Mouse (Mus musculus) fibroblast of lung, adult 2 months (primary cell): ENCODE measurements around the gene Dennd2d.

Experiments used
- DNase-seq: peaks from one replicate; pipeline ENCODE4 v3.0.0-alpha.2; 2011; ENCODE audit warnings: low read depth

The Dennd2d gene

DNA sequence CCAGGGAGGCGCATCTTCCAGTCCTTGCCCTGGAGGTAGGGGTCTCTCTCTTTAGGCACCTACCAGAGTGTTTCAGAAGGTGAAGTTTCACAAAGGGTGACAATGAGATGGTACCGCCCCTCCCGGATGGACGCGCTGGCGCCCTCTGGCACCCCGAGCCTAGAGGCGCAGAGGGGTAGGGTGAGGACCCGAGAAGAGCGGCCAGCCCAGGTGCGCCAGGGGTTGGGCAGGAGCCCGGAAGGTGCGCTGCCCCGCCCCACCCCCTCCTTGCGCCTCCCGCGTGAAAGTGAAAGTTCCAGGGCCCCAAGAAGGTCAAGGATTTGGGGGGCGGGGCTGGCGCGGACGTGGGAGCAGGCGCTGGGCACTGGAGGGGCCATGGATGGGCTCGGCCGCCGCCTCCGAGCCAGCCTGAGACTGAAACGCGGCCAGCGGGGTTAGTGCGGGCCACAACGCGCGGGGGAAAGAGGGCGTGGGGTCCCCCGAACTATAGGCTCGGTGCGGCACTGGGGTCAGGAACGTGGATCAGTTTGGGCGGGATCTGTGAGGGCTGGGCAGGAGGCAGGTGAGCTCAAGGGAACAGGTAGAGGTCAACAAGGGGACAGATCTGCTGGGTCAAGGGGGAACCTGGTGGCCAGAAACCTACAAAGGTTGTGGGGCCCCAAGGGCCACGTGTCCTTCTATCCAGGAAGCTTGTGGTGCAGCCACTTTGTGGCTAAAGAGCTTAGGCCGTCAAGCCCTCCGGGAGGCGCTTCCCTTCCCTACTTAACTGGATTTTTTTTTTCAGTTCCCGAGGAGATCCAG is at the start of gene Dennd2d:
Dennd2d (plus strand) TSS at position 125 of the 801 bp plus-strand sequence.
- no peak for DNase-seq

DNA sequence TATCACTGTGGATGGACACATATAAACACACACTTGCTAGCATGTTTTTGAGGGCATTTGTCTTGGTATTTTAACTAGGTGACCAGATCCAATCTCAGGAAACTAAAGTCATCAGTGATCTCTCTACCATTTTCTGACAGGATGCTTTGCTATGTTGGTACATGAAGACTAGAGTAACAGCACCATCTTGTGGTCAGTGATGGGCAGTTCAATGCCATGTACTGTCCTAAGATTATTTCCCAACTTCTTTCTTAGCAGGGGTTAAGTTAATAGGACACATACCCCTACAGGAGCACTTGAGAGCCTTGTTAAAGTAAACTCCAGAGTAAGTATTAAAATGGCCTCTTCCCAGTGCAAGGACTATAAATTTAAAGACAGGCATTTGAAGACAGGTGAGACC is 33.6 kb upstream of the Dennd2d start:
- DNase-seq, result peak; percentile 17

DNA sequence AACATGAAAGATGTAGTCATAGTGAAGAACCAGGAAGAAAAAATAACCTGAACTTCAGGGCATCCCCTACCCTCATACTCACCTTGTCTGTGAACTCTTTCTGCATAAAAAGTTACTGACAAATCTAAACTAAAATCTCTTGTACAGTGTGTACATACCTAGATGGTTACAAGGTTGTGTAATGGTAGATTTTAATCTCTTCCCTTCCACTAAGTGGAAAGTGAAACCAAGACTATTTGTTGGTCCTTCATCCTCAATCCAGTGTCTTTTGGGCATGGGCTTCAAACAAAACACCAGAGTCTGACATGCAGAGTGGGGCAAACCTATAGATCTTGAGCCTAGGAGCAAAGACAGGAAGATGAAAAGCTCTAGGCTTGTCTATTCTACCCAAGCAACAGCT is 33.2 kb upstream of the Dennd2d start:
- no peak for DNase-seq

DNA sequence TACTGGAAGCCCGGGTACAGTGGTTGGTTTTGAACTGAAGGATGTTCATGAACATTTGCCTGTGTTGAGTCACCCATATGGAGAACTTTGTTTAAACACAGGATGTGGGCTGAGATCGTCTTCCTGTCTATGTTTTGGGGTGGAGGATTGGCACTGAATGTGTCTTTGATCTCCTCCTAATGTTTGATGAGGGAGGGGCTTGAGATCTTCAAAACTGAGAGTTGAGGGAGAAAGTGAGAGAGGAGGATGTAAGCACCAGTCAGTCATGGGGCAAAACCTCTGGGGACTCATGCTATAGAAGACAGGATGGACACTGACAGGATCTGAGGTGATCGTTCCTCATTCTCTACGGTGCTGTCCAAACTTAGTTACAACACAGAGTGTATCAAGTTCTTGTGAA is 32.6 kb upstream of the Dennd2d start:
- DNase-seq, result no peak

DNA sequence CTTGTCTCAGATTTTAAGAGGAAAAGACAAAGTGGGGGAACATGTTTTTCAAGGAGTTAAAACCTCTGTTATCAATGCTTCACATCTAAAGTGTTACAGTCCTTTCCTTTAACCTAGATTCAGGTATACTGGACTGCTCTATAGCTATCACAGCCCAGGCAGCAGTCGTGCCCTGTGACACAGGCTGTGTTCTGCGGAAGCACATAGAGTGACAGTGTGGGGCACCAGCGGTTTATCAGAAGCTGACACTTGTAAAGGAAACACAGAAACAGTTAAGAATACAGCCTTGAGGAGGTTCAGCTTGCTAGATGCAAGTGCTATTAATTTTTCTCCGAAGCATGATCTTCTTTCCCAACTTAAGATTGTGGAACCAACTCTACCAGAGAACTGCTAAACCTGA is 29.6 kb upstream of the Dennd2d start:
- no peak for DNase-seq

DNA sequence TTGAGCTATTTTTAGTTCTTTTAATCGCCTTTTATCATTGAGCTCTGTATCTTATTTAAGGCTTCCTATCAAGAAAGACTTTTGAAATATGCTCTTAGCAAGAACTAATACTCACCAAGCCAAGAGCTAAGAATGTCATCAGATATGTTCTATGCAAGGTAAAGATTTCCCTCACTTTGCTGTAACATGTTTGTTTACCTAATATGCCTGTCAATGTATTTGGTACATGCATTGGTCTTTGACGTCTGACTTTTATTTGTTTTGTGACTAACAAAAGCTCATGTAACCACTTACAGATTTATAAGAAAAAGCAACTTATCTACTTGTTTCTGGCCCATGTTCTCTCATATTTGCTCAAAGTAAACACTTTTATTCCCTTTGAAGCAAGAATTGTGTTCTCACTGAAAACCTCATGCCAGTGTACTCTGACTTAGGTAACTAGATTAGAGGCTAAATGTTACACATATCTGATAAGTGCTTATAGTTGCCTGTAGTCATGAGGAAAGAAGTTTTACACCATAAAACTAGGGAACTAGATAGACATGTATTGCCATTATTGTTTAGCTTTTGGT is 24.8 kb upstream of the Dennd2d start:
- DNase-seq, result no peak

DNA sequence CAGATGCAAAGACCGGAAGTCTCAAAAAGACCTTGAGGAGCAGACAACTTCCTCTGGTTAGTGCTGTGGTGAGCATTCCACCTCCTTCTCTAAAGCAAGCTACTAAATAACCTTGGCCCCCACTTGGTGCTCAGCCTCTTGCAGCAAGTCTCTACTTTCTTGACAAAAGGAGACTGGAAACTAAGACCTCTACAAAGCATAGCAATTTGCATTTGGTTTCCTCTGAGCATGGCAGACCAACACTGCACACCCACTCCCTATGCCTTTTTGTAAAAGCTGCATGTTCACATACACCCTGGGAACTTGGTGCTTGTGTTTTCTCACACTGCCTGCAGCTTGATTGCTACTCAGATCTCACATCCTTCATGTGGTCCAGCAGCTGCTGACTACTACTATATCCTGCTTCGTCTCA is 20.1 kb upstream of the Dennd2d start:
- DNase-seq, result no peak

DNA sequence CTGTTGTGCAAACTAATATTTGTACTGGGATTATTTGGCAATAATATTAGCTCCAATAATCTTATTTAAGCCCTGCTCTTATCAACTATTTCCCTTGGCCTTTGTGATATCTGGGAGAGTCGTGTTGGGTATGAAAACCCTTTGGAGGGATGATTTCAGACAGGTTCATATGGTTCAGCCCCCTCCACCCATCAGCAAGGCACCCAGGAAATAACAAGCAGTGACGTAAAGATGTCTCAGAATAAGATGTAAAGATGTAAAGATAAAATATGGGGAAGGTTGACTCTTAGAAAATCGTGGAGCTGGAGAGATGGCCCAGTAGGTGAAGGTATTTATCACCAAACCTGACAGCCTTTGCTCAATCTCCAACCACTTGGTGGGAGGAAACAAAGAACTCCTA is 19.7 kb upstream of the Dennd2d start:
- no peak for DNase-seq

DNA sequence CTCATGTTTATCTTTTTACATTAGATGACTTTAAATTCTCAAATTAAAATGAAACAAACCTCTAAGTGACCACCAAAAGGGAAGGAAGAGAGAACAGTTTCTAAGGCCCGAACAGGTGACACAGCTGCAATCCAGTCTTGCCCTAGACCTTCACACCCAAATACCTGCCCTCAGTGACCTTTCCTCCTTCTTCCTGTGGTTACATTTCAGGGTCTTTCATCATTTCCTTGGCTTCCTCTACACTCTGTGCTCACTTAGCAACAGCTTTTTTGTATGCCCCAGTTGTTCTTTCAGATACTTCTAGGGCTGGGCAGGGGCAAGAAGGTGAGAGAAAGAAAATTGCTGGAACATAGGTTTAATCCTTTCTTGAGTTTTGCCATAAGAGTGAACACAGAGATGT is 17.5 kb upstream of the Dennd2d start:
- DNase-seq, result no peak

DNA sequence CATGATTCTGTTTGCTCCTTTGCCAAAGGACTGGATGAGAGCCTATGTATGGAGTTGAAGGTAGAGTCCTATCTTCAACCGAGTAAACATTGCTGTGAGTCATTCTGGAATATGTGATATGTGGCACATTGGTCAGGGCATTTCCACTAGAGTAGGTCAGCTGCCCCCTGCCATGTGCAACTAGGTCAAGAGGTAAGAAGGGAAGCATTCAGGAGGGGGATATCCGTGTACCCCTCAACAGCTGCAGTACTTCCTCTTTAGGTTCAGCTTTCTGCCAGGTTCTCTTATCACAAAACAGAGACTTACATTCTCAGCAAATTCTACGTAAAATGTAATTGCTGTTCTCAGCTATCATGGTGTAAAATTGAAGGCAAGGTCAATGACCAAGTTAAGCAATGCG is 8.0 kb upstream of the Dennd2d start:
- no peak for DNase-seq

DNA sequence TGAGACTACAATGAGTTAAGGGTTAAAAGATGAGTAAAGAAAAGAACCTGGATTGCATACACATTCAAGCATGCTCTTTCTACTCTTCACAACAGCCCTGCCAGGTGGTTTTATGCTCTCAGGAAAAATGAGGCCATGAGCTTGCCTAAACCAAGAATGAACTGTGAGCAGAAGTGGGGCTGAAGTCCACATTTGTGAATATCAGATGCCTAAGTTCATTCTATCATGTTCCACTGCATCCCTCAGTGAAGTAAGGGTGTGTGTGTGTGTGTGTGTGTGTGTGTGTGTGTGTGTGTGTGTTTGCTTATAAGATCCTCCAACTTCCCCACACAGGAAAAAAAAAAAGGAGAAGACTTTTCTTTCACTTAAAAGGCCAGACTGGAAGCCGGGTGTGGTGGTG is 5.3 kb upstream of the Dennd2d start:
- DNase-seq, result no peak

DNA sequence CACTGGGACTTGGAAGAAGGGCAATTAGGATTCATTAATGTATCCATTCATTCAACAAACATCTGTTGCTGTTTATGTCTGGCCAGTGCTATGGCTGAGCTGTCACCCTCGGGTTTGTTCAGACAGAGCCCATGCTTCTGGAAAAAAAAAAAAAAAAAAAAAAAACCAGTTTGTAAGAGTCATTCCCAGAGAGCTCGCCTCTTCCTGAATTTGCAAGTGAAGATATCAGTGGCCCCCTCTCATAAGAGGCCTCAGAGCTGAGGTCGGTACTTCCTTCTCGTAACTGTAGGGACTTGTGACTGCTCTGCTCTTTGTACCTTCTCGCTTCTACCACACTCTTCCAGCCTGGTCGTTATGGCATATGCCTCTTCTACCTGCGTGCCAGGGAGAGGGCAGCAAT is 1.1 kb downstream of the Dennd2d start:
- no peak for DNase-seq

DNA sequence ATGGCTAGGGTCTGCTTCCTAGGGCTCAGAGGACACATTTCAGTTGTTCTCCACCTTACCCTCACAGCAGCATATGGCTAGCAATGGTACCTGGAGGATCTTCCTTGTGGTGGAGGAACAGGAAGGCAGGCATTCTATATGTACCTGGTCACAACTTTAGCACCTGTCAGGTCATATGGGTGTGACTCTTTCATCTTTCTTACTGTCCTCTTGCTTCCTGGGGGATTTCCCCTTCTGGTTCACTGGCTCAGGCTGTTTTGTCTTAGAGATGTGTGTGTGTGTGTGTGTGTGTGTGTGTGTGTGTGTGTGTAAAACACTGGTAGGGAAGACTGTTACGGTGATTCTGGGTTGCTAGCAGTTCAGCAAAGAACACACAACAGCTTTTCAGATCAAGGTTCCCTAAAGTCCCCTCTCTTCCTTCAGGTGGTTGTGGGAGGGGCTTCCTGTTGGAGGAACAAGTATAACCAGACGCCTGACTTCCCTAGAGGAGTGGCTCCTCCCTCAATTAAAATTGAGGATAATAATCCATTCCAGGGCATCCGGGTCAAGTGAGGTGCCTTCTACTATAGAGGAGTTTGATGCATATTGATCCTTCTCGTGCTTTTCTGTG is 1.7 kb downstream of the Dennd2d start:
- DNase-seq, result no peak

DNA sequence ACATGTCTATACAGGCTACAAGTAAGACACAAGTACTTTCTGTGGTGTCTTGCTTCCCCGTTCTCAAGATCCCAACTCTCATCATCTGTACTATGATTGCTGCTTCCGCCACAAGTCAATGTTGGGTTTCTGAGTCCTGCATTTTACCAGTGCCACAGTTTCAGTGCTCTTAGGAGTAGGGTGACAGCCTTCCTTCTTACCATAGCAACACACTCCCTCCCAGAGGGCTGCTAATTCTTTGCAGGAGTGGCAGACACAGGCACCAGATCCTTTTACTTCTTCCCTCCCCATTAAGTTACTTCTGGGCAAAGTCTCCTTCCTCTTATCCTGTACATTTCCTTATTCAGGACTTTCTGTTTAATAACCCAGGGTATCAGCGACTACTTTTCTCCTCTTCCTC is 2.7 kb downstream of the Dennd2d start:
- no peak for DNase-seq

DNA sequence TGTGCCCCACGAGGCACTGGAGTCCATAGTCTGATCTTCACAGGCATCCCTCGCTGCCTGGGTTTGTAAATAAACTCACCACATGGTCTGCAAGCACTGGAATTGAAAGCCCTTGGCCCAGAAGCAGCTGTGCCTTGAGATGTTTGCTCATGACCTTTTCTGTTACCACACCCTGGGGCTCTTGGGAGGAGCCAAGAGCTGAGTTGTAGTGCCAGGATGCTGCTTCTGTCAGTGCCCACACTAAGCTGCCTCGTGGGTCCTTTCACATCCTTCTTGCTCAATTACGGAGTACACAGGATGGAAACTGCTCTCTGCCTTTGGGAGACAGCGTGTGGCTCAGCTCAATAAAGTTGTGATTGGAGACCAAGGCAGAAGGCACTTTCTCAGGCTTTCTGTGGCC is 3.6 kb downstream of the Dennd2d start:
- no peak for DNase-seq

DNA sequence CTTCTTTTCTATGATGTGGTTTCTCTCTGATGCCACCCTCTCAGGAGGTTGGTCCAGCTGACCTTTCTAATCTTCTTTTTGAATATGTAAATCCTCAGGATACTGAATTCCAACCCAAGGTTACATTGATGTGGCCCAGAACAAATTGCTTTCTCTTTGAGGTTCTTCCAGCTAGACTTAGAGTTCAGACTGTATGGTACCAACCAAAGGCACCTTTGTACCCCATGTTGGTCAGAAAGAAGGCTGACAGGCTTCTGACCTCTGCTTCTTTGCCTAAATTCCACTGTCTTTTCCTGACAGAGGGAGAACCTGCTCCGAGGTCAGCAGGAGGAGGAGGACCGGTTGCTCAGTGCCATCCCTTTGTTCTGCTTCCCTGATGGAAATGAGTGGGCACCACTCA is 5.3 kb downstream of the Dennd2d start:
- no peak for DNase-seq

DNA sequence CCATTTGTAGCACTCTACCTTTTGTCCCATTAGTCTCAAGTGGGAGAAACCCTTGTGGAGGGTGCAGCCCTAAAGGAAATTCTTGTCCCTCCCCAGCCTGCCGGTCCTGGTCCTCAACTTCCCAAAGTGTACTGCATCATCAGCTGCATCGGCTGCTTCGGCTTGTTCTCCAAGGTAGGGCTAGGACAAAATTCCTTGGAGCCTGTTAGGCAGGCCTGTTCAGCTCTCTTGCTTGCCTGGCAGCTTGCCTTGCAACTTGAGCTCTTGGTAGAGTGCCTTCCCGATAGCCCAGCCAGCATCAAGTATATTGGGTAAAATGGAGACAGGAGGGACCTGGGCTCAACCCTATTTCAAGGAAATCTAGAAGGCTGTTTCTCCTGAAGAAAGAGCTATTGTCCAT is 8.0 kb downstream of the Dennd2d start:
- DNase-seq, result no peak

DNA sequence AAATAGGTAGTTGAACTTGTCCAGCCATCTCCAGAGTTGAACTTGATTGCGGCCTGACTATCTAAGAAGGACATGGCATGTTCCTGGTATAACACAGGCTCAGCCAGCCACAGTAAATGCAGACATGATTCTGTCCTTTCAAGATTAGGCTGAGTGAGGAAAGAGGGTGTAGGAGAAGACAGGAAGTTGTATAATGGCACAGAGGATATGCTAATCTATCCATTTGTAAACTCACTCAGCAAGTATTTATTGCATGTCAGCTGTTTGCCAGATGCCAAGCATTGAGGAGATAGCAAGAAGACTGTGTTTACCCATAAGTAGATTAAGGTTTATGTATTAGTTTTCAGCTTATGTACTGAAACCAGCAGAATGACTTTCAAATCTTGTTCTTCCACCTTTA is 10.5 kb downstream of the Dennd2d start:
- DNase-seq, result no peak

DNA sequence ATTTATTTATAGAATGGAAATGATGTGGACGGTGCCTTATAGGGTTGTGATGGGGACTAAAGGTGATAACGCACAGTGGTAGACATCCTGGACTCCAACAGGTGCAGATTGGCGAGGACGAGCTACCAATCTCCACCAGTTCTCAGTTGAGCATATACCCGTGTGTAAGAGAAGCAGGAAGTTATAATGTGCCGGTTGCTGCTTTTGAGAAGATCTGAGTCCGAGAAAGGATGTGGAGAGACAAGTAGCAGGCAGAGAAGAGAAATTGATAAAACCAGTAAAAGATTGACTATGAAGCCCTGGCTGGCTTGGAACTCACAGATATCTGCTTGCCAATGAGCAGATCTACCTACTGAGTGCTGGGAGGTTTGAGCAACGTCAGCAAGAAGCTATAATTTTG is 11.0 kb downstream of the Dennd2d start:
- DNase-seq, result no peak

DNA sequence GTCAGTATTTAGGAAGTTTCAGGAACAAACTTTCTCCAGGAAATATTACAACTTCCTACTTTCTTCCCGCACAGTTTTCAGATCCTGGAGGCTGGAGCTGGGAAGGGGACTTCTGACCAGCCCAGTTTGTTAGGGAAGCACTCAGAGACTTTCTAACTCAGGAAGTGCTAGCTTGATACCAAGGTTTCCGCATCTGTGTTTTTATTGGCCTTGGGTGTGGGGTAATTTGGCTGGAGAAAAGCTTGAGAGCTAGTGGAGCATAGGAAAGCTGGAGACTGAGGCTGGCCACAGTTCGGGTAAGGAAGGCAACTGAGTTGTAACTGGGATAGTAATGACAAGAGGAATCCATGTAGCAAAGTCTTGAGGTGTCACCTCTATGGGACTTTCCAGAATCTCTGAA is 11.7 kb downstream of the Dennd2d start:
- no peak for DNase-seq

DNA sequence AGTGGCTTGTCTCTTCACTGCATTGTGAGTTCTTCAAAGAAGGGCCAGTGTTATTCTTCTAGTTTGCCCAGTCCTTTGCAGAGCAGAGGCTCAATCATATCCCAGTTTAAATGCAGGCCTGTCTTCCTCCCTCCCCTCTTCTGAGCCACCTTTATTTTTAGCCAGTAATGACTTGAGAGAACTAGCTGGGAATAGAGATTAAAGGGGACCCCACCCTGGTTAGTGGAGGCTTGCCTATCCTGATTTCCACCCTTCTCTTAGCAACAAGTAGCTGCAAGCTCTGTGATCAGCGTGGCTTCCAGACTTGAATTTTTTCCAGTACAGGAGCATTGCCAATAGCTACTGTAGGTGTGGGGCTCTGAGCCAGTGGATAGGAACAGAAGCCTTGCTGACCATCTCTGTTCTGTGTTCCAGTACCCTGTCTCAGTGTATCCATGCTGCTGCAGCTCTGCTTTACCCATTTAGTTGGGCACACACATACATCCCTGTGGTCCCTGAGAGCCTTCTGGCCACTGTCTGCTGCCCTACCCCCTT is 12.3 kb downstream of the Dennd2d start:
- no peak for DNase-seq

DNA sequence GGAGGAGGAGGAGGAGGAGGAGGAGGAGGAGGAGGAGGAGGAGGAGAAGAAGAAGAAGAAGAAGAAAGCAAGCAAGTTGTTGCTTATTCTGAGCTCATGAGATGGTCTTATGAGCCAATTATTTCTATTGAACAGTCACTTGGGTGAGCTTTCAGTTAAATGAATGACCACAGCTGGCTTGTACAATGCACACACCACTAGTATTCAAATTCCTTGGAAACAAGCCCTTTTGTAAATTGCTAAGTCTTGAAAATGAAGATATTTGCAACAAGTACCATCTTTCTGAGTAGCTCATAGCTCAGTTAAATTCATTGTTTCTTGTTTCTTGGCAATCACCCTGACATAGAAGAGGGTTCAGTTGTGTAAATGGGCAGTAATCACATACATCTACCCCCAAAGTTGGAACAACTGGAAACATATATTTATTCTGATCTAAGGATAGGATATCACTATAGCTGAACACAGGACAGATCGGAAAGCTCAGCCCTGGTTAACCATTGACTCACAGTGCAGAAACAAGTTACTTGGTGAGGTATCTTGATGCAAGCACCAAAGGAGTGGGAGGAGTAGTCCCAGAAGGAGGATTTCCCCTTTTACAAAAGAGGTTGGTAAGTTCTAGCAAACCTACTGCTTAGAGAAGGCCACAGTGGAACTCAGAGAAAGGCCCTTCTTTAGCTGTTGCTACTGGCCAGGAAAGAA is 13.3 kb downstream of the Dennd2d start:
- no peak for DNase-seq
